ENCODE assay signal across 17 mouse cellular contexts in the genomic region with DNA sequence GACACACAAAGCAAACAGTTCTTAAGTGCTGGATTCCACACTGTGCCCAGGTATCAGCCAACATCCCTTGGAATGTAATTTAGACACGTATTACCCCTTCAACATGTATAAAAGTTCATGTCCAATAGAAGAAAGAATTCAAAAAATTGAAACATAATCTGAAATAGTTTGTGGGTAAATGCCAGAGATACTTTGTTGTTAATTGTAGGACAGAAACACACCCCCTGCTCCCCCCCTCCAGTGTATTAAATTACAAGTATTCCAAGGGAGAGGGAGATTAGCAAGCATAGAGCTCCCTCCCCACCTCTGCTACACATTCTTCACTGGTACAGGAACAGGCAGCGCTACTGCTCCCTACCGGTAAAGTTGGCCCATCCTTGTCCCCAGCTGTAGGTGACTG.
"Had no signal": no experiment of that assay in that cellular context is flagged by ENCODE, and none has a peak within 500 bp of the region (broad histone marks: within the 10 kb centered on the region; RNA-seq: fewer than 3 reads in every experiment).

No protein-coding gene starts in this region.

- H3K9ac ChIP-seq: lung, embryonic 14.5 days; midbrain, embryonic 12.5 days; neural tube, embryonic 13.5 days; neural tube, embryonic 15.5 days; stomach, embryonic 15.5 days had no signal

- H3K9me3 ChIP-seq: midbrain, embryonic 10.5 days; midbrain, embryonic 12.5 days; neural tube, embryonic 13.5 days; neural tube, embryonic 15.5 days; stomach, embryonic 15.5 days had no signal

- H3K4me3 ChIP-seq: midbrain, embryonic 10.5 days; midbrain, embryonic 12.5 days; myocyte; neural tube, embryonic 13.5 days; neural tube, embryonic 15.5 days; stomach, embryonic 15.5 days had no signal

- H3K27me3 ChIP-seq: midbrain, embryonic 12.5 days; neural tube, embryonic 13.5 days; neural tube, embryonic 15.5 days; stomach, embryonic 15.5 days had no signal

- ATAC-seq: midbrain, embryonic 16.5 days had no signal

- H3K4me2 ChIP-seq: lung, embryonic 14.5 days; midbrain, embryonic 12.5 days; neural tube, embryonic 13.5 days; neural tube, embryonic 15.5 days; stomach, embryonic 15.5 days had no signal

- H3K4me1 ChIP-seq: midbrain, embryonic 10.5 days; midbrain, embryonic 12.5 days; neural tube, embryonic 13.5 days; neural tube, embryonic 15.5 days; stomach, embryonic 15.5 days had no signal

- H3K27ac ChIP-seq: midbrain, embryonic 10.5 days; midbrain, embryonic 12.5 days; neural tube, embryonic 13.5 days; neural tube, embryonic 15.5 days; stomach, embryonic 15.5 days; stomach, postnatal 0 days had no signal

- DNase-seq: lung, adult 18-20 months; lung, embryonic 14.5 days; lung, postnatal 10 days; lung, postnatal 4 days; midbrain, embryonic 14.5 days; right cerebral cortex, postnatal 14 days; thymus, adult 2 months; thymus, postnatal 25 days; thymus, postnatal 4 days had no signal

- H3K36me3 ChIP-seq: midbrain, embryonic 10.5 days; midbrain, embryonic 12.5 days; neural tube, embryonic 13.5 days; neural tube, embryonic 15.5 days; stomach, embryonic 15.5 days had no signal
